9 mouse cellular contexts compared by ENCODE assay signal in genomic region chr4:117252755-117253154, GRCm38 (mm10). TPM values are rescaled to one million over a fixed set of nuclear protein-coding genes. Genes with fewer than 3 reads are reported as not detected.
DNase-seq lines count a peak whose midpoint lies in the region; ATAC-seq and TF ChIP-seq lines count a peak whose summit lies in the region.
"Had no signal": no experiment of that assay in that cellular context is flagged by ENCODE, and none has a peak within 500 bp of the region (broad histone marks: within the 10 kb centered on the region; RNA-seq: fewer than 3 reads in every experiment).

No protein-coding gene starts in this region.

- TF ChIP-seq CTCF in kidney, adult 2 months (conservative IDR thresholded peaks at IDR 0.05; ENCODE audit: insufficient read depth, insufficient read length, low read depth, low read length): no peak

- peak overlapping the region; percentile 88 for H3K27ac ChIP-seq in kidney, adult 2 months (ENCODE audit: insufficient read depth, low read depth, low read length)
- H3K27ac ChIP-seq in forebrain, embryonic 16.5 days (ENCODE audit: low read length): no peak overlapping the region

- 59% methylated on average over 5 of the region's 5 CpGs for WGBS in kidney, adult 2 months
- WGBS in forebrain, embryonic 16.5 days: 87% methylated on average over 5 of the region's 5 CpGs

- no peak overlapping the region for H3ac ChIP-seq in myocyte (ENCODE audit: control insufficient read depth, insufficient read length)

- peak overlapping the region; percentile 77 for H3K4me2 ChIP-seq in forebrain, embryonic 16.5 days (ENCODE audit: low read length)
- peak overlapping the region; percentile 90 for H3K4me2 ChIP-seq in myocyte (ENCODE audit: low read depth)

- H3K27me3 ChIP-seq in kidney, adult 2 months (replicated peaks; ENCODE audit: control insufficient read depth, insufficient read depth, low read length): no peaks in the 10 kb centered on the region
- no peaks in the 10 kb centered on the region for H3K27me3 ChIP-seq in forebrain, embryonic 16.5 days (replicated peaks; ENCODE audit: control insufficient read depth, insufficient read depth, low read length)
- H3K27me3 ChIP-seq in myocyte (ENCODE audit: control insufficient read depth, insufficient read depth, insufficient read length): no peaks in the 10 kb centered on the region

- H3K9me3 ChIP-seq in forebrain, embryonic 16.5 days (ENCODE audit: control insufficient read depth, low read length): no peaks in the 10 kb centered on the region
- H3K9me3 ChIP-seq: G1E had no signal

- peak; percentile 71 for DNase-seq in kidney, adult 2 months
- DNase-seq in kidney, postnatal 4 days: no peak
- DNase-seq in kidney, postnatal 36 days: peak; percentile 58 to 76
- no peak for DNase-seq in frontal cortex, postnatal 25 days (ENCODE audit: low spot score in 2 of 2)
- DNase-seq in urinary bladder, adult 2 months (ENCODE audit: low spot score): no peak

- no peak overlapping the region for H3K9ac ChIP-seq in forebrain, embryonic 16.5 days (replicated peaks; ENCODE audit: low read depth, low read length)

- no peak for ATAC-seq in forebrain, embryonic 16.5 days
- no peak for ATAC-seq in cerebellum, adult (ENCODE audit: insufficient number of reproducible peaks, low FRiP score, low TSS enrichment)

- H3K4me3 ChIP-seq in kidney, adult 2 months (ENCODE audit: insufficient read depth, low read depth, low read length): no peak overlapping the region
- no peak overlapping the region for H3K4me3 ChIP-seq in forebrain, embryonic 16.5 days (replicated peaks; ENCODE audit: low read length)
- peak overlapping the region; percentile 49 for H3K4me3 ChIP-seq in myocyte

- no peaks in the 10 kb centered on the region for H3K79me2 ChIP-seq in myocyte (ENCODE audit: control insufficient read depth, insufficient read depth)

- no peaks in the 10 kb centered on the region for H3K36me3 ChIP-seq in kidney, adult 2 months (ENCODE audit: control insufficient read depth, insufficient read depth, low read length)
- no peaks in the 10 kb centered on the region for H3K36me3 ChIP-seq in forebrain, embryonic 16.5 days (ENCODE audit: control insufficient read depth, insufficient read depth)
- H3K36me3 ChIP-seq in myocyte (ENCODE audit: control insufficient read depth, insufficient read depth): no peaks in the 10 kb centered on the region
- H3K36me3 ChIP-seq: G1E had no signal

- H3K4me1 ChIP-seq in kidney, adult 2 months (ENCODE audit: control insufficient read depth, insufficient read depth, low read length): peaks cover 25% of the 10 kb centered on the region; the same call in 1 of the 2 replicates
- H3K4me1 ChIP-seq in forebrain, embryonic 16.5 days (replicated peaks; ENCODE audit: control insufficient read depth, insufficient read depth, low read length): peaks cover 7% of the 10 kb centered on the region

- no peak for TF ChIP-seq POLR2A in kidney, adult 2 months (IDR thresholded peaks at IDR 0.05; ENCODE audit: low read depth, low read length)
- TF ChIP-seq POLR2A in myocyte (IDR thresholded peaks at IDR 0.05; ENCODE audit: insufficient read length, low read depth): no peak

TF ChIP-seq in myocyte, 11 proteins besides CTCF, POLR2A, EP300 and RAD21:
- no peak for TF ChIP-seq MYOD1 (IDR thresholded peaks at IDR 0.05; ENCODE audit: control insufficient read depth in 1 of 3, insufficient read length in 2 of 3, low read depth in 2 of 3)
- no peak for TF ChIP-seq REST (IDR thresholded peaks at IDR 0.05; ENCODE audit: insufficient read depth, insufficient read length)
- no peak for TF ChIP-seq POLR2AphosphoS2 (IDR thresholded peaks at IDR 0.05; ENCODE audit: insufficient read length, low read depth)

RNA-seq across cellular contexts. Expression of gene Armh1, which starts 0.8 kb away (rescaled TPM):
- 0.25 and 0.53 TPM in 2 replicates for polyA plus RNA-seq in kidney, adult 2 months (2012; rRNA removed)
- polyA plus RNA-seq in forebrain, embryonic 16.5 days (2015; fragmentation: Nextera tagmentation; extraction: Ambion mirVana): 0.65 and 0.68 TPM in 2 replicates
- not detected for polyA plus RNA-seq in myocyte (2012; fragmentation: generic; extraction: Trizol)
- polyA plus RNA-seq in urinary bladder, adult 2 months (2012; rRNA removed): 0.19 and 0.24 TPM in 2 replicates
- polyA plus RNA-seq: G1E had no signal

RNA-seq across cellular contexts. Expression of gene Tmem53, which starts 1.0 kb away (rescaled TPM):
- polyA plus RNA-seq in kidney, adult 2 months (2012; rRNA removed): 88.1 and 93.5 TPM in 2 replicates
- polyA plus RNA-seq in forebrain, embryonic 16.5 days (2015; fragmentation: Nextera tagmentation; extraction: Ambion mirVana): 5.3 and 6.2 TPM in 2 replicates
- 12.7 TPM for polyA plus RNA-seq in myocyte (2012; fragmentation: generic; extraction: Trizol)
- polyA plus RNA-seq in urinary bladder, adult 2 months (2012; rRNA removed): 12.4 and 14.0 TPM in 2 replicates

Comparison
In these comparisons a context has a peak if more than half of its experiments do, and no peak if none do; other contexts are left out.
1. DNase-seq: peak in kidney, adult 2 months (single experiment) and kidney, postnatal 36 days (2 of 2); none in kidney, postnatal 4 days (0 of 2), frontal cortex, postnatal 25 days (0 of 2) and urinary bladder, adult 2 months (single experiment).